Mouse (Mus musculus): ENCODE measurements around the gene Kntc1.

DNA sequence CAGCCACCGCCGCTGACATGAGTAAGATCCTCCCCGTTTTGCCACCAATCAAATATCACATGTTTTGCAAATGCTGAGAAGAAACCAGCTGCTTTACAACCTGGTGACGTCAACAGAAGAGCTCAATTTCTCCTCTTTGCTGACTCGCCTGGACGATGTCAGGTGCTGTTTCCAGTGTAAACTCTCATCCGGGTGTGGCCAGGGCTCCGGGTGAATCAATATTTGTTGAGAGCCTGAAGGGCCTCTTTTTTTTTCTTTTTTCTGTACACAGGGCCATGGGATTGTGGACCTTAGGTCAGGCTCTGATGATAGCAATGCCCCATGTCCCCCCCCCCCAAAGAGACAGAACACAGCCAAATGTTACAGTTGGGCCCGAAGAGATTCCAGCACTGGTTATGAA lies 105.0 kb downstream of the Kntc1 start:
- TF ChIP-seq CTCF (IDR thresholded peaks at IDR 0.05; ENCODE audit: low read depth) = no peak
- TF ChIP-seq EP300 (optimal IDR thresholded peaks at IDR 0.05) = no peak

All from stomach, postnatal 0 days (tissue).